Mouse (Mus musculus): Measurements from ENCODE around the gene Podxl. TPM values are rescaled to one million over a fixed set of nuclear protein-coding genes. Genes with fewer than 3 reads are reported as not detected.

Podxl gene
- polyA plus RNA-seq, 1 experiment from 2014 or later, result 41.0 TPM

GRCm38 (mm10) chr6:31534705-31535104 lies 29.1 kb downstream of the Podxl start:
- Histone ChIP-seq H3K4me1 (ENCODE audit: control insufficient read depth, insufficient read depth, low read length) (no peaks in the 10 kb centered on the region), H3K4me3 (ENCODE audit: low read length) (no peak overlapping the region), H3K27me3 (ENCODE audit: control insufficient read depth, insufficient read depth, low read length) (no peaks in the 10 kb centered on the region), H3K27ac (ENCODE audit: low read depth, low read length) (no peak overlapping the region), H3K4me2 (replicated peaks; ENCODE audit: low read depth, low read length) (no peak overlapping the region), H3K9me3 (ENCODE audit: control insufficient read depth, low read length) (no peaks in the 10 kb centered on the region), H3K36me3 (ENCODE audit: control insufficient read depth, insufficient read depth, low read length) (no peaks in the 10 kb centered on the region), H3K9ac (ENCODE audit: low read depth, low read length) (no peak overlapping the region)
- no peak for ATAC-seq (ENCODE audit: low FRiP score, low TSS enrichment)
- 92% methylated on average over 5 of the region's 5 CpGs for WGBS

- no peak overlapping the region for H3K9ac ChIP-seq (ENCODE audit: low read depth, low read length)
- WGBS, result 83% methylated on average over 3 of the region's 3 CpGs
- no peaks in the 10 kb centered on the region for H3K27me3 ChIP-seq (ENCODE audit: control insufficient read depth, insufficient read depth, low read length)
- H3K4me2 ChIP-seq (replicated peaks; ENCODE audit: low read depth, low read length), result no peak overlapping the region
- no peak for ATAC-seq (ENCODE audit: low FRiP score, low TSS enrichment)
- no peak overlapping the region for H3K27ac ChIP-seq (ENCODE audit: low read depth, low read length)
- no peaks in the 10 kb centered on the region for H3K9me3 ChIP-seq (ENCODE audit: control insufficient read depth, low read length)
- H3K4me1 ChIP-seq (ENCODE audit: control insufficient read depth, insufficient read depth, low read length), result no peaks in the 10 kb centered on the region
- H3K4me3 ChIP-seq (ENCODE audit: low read length), result no peak overlapping the region
- H3K36me3 ChIP-seq (ENCODE audit: control insufficient read depth, insufficient read depth, low read length), result no peaks in the 10 kb centered on the region
Measured at GRCm38 (mm10) chr6:31531880-31532279, 31.9 kb downstream of the Podxl start.

- no peak overlapping the region for H3K27ac ChIP-seq (ENCODE audit: low read depth, low read length)
- ATAC-seq (ENCODE audit: low FRiP score, low TSS enrichment), result no peak
- H3K36me3 ChIP-seq (ENCODE audit: control insufficient read depth, insufficient read depth, low read length), result no peaks in the 10 kb centered on the region
- no peaks in the 10 kb centered on the region for H3K4me1 ChIP-seq (ENCODE audit: control insufficient read depth, insufficient read depth, low read length)
- 72% methylated on average over 5 of the region's 5 CpGs for WGBS
- no peak overlapping the region for H3K4me2 ChIP-seq (replicated peaks; ENCODE audit: low read depth, low read length)
- no peaks in the 10 kb centered on the region for H3K27me3 ChIP-seq (ENCODE audit: control insufficient read depth, insufficient read depth, low read length)
- H3K4me3 ChIP-seq (ENCODE audit: low read length), result no peak overlapping the region
- H3K9ac ChIP-seq (ENCODE audit: low read depth, low read length), result no peak overlapping the region
- H3K9me3 ChIP-seq (ENCODE audit: control insufficient read depth, low read length), result no peaks in the 10 kb centered on the region
Measured at GRCm38 (mm10) chr6:31528339-31528738, 35.4 kb downstream of the Podxl start.

DNA sequence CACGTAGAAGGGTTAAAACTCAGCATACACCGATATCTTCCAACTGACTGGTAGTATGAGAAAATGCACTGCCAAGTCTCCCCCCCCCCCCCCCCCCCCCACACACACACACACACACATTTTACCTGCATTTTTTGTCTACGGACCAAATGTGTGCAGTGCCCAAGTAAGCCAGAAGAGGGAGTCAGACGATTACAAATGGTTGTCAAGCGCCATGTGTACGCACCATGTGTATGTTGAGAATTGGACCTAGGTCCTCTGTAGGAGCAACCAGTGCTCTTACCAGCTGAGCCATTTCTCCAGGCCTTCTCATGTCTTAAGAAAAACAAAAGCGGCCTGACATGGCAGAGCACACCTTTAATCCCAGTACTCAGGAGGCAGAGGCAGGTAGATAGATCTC lies 35.9 kb downstream of the Podxl start:
- 71% methylated on average over 7 of the region's 7 CpGs for WGBS
- Histone ChIP-seq H3K36me3 (ENCODE audit: control insufficient read depth, insufficient read depth, low read length) (no peaks in the 10 kb centered on the region), H3K4me2 (replicated peaks; ENCODE audit: low read depth, low read length) (no peak overlapping the region), H3K9ac (ENCODE audit: low read depth, low read length) (no peak overlapping the region), H3K27ac (ENCODE audit: low read depth, low read length) (no peak overlapping the region), H3K9me3 (ENCODE audit: control insufficient read depth, low read length) (no peaks in the 10 kb centered on the region), H3K4me3 (ENCODE audit: low read length) (no peak overlapping the region), H3K4me1 (ENCODE audit: control insufficient read depth, insufficient read depth, low read length) (no peaks in the 10 kb centered on the region), H3K27me3 (ENCODE audit: control insufficient read depth, insufficient read depth, low read length) (no peaks in the 10 kb centered on the region)
- no peak for ATAC-seq (ENCODE audit: low FRiP score, low TSS enrichment)

DNA sequence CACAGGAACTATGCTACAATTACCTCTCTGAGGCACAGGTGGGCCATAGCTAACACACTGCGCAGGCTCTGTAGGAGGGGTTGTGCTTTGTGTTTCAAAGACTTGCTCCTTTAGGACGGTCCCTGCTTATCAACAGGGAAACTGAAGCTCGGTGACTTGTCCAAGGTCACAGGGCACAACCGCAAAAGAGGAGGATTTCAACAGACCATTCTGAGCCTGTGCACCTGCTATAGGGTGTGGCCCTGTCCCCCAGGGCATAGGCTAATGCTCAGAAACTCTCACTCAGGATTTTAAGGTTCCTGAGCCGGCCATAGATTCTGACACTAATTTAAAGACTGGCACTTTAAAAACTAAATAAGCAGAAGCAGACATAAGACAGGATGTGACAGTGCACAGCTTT lies 36.9 kb downstream of the Podxl start:
- 79% methylated on average over 5 of the region's 5 CpGs for WGBS
- no peak overlapping the region for H3K4me3 ChIP-seq (ENCODE audit: low read length)
- no peak overlapping the region for H3K27ac ChIP-seq (ENCODE audit: low read depth, low read length)
- no peak overlapping the region for H3K9ac ChIP-seq (ENCODE audit: low read depth, low read length)
- no peaks in the 10 kb centered on the region for H3K36me3 ChIP-seq (ENCODE audit: control insufficient read depth, insufficient read depth, low read length)
- no peak for ATAC-seq (ENCODE audit: low FRiP score, low TSS enrichment)
- no peaks in the 10 kb centered on the region for H3K9me3 ChIP-seq (ENCODE audit: control insufficient read depth, low read length)
- no peaks in the 10 kb centered on the region for H3K4me1 ChIP-seq (ENCODE audit: control insufficient read depth, insufficient read depth, low read length)
- no peaks in the 10 kb centered on the region for H3K27me3 ChIP-seq (ENCODE audit: control insufficient read depth, insufficient read depth, low read length)
- no peak overlapping the region for H3K4me2 ChIP-seq (replicated peaks; ENCODE audit: low read depth, low read length)

DNA sequence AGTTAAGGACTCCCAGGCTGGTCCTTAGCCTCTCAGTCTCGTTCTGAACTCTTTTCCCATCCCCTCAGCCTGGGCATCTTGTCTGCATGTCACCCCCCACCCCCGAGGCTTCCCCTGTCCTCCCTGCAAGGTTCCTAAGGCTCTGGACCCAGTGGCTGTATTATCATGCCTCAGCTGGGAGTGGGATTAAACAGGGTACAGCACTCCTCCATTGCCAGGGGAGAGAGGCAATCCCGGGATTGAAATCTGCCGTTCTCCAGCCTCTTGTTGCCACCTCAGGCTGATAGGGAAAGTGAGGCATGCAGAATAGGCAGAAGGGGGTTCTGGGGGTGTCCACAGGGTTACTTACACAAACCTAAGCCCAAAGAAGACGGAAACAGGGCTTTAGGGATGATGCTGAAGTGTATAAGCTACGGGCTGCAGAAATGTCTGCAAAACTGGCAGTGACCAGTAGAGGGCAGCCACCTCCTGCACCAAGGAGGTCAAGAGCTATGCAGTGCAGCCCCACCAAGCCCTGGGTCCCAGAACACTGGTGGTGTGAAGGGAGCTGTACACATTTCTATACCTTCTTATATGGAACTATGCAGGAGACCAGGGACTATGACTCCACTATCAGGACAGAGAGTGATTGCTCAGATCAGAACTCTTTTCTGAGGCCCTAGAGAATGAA lies 38.4 kb downstream of the Podxl start:
- H3K9me3 ChIP-seq (ENCODE audit: control insufficient read depth, low read length), result no peaks in the 10 kb centered on the region
- 73% methylated on average over 6 of the region's 6 CpGs for WGBS
- ATAC-seq (ENCODE audit: low FRiP score, low TSS enrichment), result peak; percentile 56; the same call in 1 of the 2 replicates

DNA sequence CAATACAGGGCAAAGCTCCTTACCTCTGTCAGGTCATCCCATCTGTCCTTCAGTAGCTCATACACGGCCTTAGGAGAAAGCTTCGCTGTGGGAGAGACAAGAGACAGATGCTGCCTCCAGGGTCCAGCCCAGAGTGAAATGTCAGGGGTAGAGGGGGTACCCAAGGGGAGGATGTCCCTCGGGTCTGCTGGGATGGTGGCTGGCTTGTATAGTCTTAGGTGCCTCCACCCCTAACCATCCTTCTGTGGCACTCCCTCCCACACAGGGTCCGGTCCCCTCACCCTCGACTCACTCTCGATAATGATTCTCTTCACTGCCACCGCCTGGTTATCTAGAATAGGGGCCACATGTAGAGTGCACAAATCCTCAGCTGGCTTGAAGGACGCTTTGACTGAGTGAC lies 39.1 kb downstream of the Podxl start:
- Histone ChIP-seq H3K36me3 (ENCODE audit: control insufficient read depth, insufficient read depth, low read length) (no peaks in the 10 kb centered on the region), H3K9me3 (ENCODE audit: control insufficient read depth, low read length) (no peaks in the 10 kb centered on the region), H3K4me3 (ENCODE audit: low read length) (no peak overlapping the region), H3K4me2 (replicated peaks; ENCODE audit: low read depth, low read length) (no peak overlapping the region), H3K27ac (ENCODE audit: low read depth, low read length) (no peak overlapping the region), H3K4me1 (ENCODE audit: control insufficient read depth, insufficient read depth, low read length) (no peaks in the 10 kb centered on the region), H3K27me3 (ENCODE audit: control insufficient read depth, insufficient read depth, low read length) (no peaks in the 10 kb centered on the region), H3K9ac (ENCODE audit: low read depth, low read length) (no peak overlapping the region)
- WGBS, result 87% methylated on average over 8 of the region's 8 CpGs
- no peak for ATAC-seq (ENCODE audit: low FRiP score, low TSS enrichment)

More for the DNA sequence above, 38.4 kb downstream of the Podxl start:
- H3K9ac ChIP-seq (ENCODE audit: low read depth, low read length), result no peak overlapping the region
- H3K4me2 ChIP-seq (replicated peaks; ENCODE audit: low read depth, low read length), result no peak overlapping the region
- no peak overlapping the region for H3K4me3 ChIP-seq (ENCODE audit: low read length)
- no peaks in the 10 kb centered on the region for H3K36me3 ChIP-seq (ENCODE audit: control insufficient read depth, insufficient read depth, low read length)
- H3K27ac ChIP-seq (ENCODE audit: low read depth, low read length), result no peak overlapping the region
- no peaks in the 10 kb centered on the region for H3K27me3 ChIP-seq (ENCODE audit: control insufficient read depth, insufficient read depth, low read length)
- H3K4me1 ChIP-seq (ENCODE audit: control insufficient read depth, insufficient read depth, low read length), result no peaks in the 10 kb centered on the region

DNA sequence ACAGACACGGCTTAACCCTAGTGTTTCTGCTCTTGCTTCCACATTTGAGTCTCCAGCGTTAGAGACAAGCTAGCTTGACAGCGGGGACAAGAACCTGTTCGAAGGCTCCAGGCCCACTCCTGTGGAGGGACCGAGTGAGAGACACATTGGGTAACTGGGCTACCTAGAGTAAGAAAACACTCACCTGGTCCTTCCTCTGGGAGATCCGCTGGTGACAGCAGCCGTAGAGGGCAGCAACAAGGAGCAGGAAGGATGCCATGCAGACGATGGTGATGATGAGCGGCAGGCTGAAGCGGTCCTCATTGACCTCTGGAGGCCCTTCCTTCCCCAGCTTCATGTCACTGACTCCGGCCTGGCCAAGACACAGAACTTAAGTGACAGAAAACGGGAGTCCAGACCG lies 39.7 kb downstream of the Podxl start:
- Histone ChIP-seq H3K4me2 (replicated peaks; ENCODE audit: low read depth, low read length) (no peak overlapping the region), H3K4me3 (ENCODE audit: low read length) (no peak overlapping the region), H3K27ac (ENCODE audit: low read depth, low read length) (no peak overlapping the region), H3K9me3 (ENCODE audit: control insufficient read depth, low read length) (no peaks in the 10 kb centered on the region), H3K36me3 (ENCODE audit: control insufficient read depth, insufficient read depth, low read length) (no peaks in the 10 kb centered on the region), H3K4me1 (ENCODE audit: control insufficient read depth, insufficient read depth, low read length) (no peaks in the 10 kb centered on the region), H3K27me3 (ENCODE audit: control insufficient read depth, insufficient read depth, low read length) (no peaks in the 10 kb centered on the region), H3K9ac (ENCODE audit: low read depth, low read length) (no peak overlapping the region)
- WGBS, result 78% methylated on average over 13 of the region's 13 CpGs
- ATAC-seq (ENCODE audit: low FRiP score, low TSS enrichment), result no peak

DNA sequence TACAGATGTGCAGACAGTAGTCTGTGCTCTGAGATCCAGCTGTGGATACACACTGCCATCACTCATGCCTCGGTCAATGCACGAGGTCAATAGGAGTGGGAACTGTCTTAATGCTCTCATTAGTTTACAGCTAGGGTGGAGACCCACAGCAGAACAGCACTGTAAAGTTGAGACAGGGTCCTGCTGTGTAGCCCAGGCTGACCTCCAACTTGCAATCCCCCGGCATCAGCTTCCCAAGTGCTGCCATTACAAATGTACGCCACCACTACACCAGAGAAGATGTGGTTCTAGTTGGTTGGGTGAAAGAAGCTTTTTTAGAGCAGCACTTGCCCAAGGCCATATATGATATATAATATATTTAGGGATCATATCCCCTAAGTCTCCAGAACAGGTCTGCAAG lies 40.1 kb downstream of the Podxl start:
- no peak for ATAC-seq (ENCODE audit: low FRiP score, low TSS enrichment)
- 79% methylated on average over 4 of the region's 4 CpGs for WGBS
- no peaks in the 10 kb centered on the region for H3K9me3 ChIP-seq (ENCODE audit: control insufficient read depth, low read length)
- no peak overlapping the region for H3K9ac ChIP-seq (ENCODE audit: low read depth, low read length)
- no peaks in the 10 kb centered on the region for H3K27me3 ChIP-seq (ENCODE audit: control insufficient read depth, insufficient read depth, low read length)
- H3K4me1 ChIP-seq (ENCODE audit: control insufficient read depth, insufficient read depth, low read length), result no peaks in the 10 kb centered on the region
- H3K27ac ChIP-seq (ENCODE audit: low read depth, low read length), result no peak overlapping the region
- no peak overlapping the region for H3K4me2 ChIP-seq (replicated peaks; ENCODE audit: low read depth, low read length)
- H3K4me3 ChIP-seq (ENCODE audit: low read length), result no peak overlapping the region
- no peaks in the 10 kb centered on the region for H3K36me3 ChIP-seq (ENCODE audit: control insufficient read depth, insufficient read depth, low read length)
